Mouse (Mus musculus) cerebellum, postnatal 14 days (tissue): ENCODE data around the gene Hist1h2bq.

Experiments
- DNase-seq, 2 experiments: peaks; one replicate each; pipeline ENCODE4 v3.0.0; 2021; ENCODE audit warnings: mixed read lengths in 2 of 2

Gene Hist1h2bq

DNA sequence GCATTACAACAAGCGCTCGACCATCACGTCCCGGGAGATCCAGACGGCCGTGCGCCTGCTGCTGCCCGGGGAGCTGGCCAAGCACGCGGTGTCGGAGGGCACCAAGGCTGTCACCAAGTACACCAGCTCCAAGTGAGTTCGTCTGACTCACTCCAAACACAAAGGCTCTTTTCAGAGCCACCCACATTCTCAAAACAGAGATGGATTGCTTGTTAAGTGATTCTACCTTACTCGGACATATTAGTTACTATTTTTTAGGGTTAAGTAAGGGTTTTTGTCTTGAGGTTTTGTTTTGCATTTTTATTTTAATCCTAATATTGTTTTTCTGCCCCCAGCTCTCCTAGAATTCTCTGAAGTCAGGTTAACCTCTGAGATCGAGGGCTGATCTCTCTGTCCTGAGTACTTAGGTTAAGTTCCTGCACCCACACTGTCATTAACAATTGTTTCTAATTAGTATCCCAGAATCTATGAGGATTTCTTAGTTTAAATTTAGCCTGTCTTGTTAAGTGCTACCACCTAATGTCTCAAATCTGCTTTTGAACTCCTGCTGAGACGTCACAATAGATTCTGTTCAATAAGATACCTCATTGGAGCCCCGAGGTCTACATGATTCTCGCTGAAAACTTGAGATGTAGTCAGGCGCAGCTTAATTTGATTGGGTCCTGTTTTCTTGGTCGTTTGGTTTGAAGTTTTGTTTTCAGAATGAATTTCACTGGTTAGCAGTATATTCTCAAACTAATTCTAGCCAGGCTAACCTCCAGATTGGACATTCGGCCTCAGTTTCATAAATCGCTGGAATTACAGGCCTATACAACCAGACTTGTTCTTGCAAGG lies 22.0 kb downstream of the Hist1h2bq start:
- no peak for DNase-seq

DNA sequence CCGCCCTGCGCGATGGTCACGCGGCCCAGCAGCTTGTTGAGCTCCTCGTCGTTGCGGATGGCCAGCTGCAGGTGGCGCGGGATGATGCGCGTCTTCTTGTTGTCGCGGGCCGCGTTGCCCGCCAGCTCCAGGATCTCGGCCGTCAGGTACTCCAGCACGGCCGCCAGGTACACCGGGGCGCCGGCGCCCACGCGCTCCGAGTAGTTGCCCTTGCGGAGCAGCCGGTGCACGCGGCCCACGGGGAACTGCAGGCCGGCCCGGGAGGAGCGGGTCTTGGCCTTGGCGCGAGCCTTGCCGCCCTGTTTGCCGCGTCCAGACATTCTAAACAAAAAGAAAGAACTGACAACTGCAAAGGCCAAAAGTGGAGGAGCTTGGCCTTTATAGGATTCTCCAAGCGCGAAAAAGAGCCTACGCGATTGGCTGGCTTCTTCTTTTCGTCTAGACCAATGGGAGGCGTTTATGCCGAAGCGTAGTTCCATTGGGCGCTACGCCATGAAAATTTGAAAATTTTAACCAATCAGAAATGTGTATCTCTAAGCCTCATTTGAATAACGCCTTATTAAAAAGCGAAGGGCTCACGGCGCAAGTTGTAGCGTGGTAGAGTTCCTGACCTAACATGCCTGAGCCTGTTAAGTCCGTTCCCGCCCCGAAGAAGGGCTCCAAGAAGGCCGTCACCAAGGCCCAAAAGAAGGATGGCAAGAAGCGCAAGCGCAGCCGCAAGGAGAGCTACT lies 22.9 kb downstream of the Hist1h2bq start, which contains the start of the genes Hist1h2an and Hist1h2bp:
Hist1h2an (minus strand) TSS at position 320 of the 731 bp plus-strand sequence.
Hist1h2bp (plus strand) TSS at position 563 of the 731 bp plus-strand sequence.
- DNase-seq, result peak; percentile 92 to 97

DNA sequence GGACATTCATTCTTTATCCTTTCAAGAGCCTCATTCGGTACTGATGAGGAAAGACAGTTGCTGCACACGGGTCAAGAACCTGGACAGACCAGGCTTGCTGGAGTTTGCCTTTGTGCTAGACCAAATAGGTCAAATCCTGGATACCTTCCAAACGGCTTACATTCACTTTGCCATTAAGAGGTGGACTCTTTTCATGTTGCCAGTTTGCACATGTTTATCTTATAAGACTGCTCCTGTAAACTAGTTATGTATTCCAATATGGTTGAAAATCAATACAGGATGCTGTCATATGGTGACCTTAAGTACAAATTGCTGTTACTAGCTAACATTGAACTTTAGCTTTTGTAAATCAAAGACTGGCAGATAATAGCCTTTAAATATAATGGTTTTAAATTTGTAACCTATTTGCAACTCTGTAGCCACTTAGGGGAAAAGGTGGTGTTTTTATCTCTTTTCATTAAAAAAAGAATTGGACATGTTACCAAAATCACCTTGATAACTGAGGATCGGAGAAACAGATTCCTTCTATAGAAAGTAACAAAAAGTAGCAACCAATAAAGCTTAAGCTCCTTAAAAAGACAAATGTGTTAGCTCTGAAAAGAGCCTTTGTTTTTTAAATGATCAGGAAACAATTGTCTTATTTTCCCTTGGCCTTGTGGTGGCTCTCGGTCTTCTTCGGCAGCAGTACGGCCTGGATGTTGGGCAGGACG lies 23.7 kb downstream of the Hist1h2bq start:
- no peak for DNase-seq

DNA sequence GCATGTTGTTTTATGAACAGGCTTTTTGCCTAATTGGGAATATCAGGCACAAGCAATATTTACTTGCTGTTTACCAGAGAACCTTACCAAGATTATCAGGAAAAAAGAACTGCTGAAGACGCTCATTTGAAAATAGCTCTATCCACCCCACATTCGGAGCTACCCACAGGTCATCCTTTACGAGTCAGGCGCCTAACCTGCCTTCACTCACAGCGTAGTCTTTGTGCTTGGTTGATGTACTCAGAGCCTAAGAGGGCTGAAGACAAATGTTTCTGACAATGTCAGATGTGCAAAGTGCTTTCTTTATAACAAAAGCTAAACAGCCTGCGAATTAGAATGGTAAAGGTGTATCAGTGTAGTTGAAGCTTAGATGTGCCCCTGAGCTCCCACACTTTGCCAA lies 25.7 kb downstream of the Hist1h2bq start:
- no peak for DNase-seq

DNA sequence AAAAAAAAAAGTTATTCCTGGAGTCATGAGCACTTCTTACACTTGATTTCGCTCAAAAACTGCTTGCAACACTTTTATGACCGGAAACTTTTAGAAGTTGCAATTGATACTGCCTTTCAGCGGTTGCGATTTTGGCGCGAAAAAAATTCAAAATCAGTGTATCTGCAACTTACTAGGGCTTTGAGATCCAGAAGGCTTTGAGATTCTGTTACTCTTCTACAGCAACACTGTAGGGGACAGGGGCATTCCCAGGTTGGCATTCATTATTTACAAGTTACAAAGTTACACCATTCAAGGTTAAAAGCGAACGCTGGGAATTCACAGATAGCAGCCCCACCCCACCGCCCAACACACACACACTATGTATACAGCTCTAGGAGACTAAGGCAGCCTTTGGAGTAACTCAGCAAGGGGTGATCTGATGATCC lies 26.2 kb downstream of the Hist1h2bq start:
- peak; percentile 23 to 36 for DNase-seq

DNA sequence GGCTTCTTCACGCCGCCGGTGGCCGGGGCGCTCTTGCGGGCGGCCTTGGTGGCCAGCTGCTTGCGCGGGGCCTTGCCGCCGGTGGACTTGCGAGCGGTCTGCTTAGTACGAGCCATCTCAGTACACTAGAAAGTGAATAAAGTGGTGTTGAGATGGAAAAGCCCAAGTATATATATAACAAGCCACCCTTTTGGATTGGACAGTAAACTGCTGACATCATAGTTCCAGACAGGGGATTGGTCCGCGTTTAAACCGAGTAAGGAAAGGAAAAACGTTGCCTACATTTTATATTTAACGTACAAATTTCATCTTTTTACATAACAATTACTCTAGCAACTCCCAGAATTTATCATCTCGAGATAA lies 26.8 kb downstream of the Hist1h2bq start, which contains the start of gene Hist1h3i:
Hist1h3i (minus strand) TSS at position 116 of the 363 bp plus-strand sequence.
- peak; percentile 24 to 74 for DNase-seq

DNA sequence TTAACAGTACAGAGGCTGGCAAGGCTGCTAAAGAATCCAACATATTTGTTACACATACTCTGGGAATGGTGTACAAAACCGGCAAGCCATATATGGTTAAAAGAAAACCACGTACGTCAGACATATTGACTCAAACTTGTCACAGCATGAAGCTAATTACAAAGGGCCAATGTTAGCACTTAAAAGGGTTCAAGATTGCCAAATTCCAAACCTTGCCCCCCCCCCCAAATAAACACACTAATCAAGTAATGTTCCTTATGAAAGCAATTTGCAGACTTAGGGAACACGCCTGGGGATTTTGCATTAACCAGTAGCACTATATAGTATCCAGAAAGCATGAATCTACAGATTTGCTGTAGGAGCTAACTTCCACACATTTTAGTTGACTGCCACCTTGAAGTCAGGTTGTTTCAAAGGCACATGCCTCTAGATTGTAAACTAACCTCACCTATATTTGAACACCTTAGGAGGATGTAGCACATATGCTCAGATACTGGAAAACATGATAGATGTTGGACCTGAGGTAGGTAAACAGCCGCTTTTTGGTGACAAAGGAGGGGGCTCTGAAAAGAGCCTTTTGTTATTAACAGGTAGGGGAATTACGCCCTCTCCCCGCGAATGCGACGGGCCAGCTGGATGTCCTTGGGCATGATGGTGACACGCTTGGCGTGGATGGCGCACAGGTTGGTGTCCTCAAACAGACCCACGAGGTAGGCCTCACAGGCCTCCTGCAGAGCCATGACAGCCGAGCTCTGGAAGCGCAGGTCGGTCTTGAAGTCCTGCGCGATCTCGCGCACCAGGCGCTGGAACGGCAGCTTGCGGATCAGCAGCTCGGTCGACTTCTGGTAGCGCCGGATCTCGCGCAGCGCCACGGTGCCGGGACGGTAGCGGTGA lies 27.4 kb downstream of the Hist1h2bq start:
- DNase-seq, result peak; percentile 18 to 21

DNA sequence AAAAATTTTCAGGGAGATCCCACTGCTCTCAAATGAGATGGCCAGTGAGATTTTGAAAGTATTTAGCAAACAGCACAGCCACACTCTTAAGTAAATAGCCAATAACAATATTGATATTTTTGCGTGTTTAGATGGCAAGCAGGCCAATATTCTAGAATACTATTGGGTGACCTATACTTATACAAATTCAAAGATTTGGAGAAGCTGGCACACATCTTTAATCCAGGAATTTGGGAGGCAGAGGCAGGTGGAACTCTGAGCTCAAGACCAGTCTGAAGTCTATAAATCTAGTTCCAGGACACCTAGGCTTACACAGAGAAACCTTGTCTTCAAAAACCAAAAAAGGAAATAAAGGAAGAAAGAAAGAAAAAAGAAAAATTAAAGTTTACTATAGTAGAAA lies 28.4 kb downstream of the Hist1h2bq start:
- DNase-seq, result no peak

DNA sequence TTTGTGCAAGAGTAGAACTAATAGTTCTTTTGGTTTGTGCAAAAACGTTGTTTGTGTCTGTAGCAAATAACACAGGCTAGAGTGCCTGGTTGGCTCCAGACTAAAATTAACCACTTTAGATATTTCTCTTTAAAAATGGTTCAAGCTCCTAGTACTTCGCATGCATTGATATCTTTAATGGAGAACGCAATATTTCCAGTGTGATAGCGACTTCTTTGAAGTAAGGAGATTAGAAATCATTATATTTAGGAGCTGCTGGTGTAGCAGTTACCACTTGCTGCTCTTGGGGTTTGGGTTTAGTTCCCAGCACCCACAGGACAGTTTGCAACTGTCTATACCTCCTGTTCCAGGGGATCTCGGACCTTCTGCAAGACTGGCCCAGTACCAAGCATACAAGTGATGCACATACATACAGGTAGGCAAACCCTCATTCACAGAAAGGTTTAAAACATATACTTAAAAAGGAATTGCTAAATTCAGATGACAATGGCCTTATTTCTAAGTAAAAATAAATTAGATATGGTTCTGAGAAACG lies 28.9 kb downstream of the Hist1h2bq start:
- no peak for DNase-seq

DNA sequence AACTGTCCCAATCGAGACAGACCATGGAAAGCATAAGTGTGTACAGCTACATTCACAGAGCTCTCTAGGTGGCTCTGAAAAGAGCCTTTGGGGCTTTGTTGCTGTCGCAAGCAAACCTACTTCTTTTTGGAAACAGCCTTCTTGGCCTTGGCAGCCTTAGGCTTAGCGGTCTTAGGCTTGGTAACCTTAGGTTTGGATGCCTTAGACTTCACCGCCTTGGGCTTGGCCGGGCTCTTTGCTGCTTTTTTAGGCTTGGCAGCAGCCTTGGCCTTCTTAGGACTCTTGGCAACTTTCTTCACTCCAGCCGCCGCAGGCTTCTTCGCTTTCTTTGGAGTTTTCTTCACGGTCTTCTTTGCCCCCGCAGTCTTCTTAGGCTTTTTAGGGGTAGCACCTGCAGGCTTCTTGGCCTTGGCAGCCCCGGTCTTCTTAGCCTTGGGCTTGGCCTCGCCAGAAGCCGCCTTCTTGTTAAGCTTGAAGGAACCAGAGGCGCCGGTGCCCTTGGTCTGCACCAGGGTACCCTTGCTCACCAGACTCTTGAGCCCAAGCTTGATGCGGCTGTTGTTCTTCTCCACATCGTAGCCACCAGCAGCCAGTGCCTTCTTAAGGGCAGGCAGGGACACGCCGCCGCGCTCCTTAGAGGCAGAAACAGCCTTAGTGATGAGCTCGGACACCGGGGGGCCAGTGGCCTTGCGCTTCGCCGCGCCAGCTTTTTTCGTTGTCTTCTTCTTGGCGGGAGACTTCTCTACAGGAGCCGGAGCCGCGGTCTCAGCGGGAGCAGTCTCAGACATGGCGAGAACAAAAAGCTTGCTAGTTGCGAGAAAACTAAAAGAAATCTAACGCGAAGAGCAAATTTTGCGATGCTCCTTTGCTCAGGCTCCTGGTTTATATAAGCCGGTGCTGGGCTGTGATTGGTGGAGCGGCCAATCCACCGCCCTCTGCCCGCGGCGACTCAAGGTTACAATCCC lies 29.9 kb downstream of the Hist1h2bq start, which contains the start of gene Hist1h1b:
Hist1h1b (minus strand) TSS at position 859 of the 965 bp plus-strand sequence.
- peak; percentile 55 to 57 for DNase-seq

DNA sequence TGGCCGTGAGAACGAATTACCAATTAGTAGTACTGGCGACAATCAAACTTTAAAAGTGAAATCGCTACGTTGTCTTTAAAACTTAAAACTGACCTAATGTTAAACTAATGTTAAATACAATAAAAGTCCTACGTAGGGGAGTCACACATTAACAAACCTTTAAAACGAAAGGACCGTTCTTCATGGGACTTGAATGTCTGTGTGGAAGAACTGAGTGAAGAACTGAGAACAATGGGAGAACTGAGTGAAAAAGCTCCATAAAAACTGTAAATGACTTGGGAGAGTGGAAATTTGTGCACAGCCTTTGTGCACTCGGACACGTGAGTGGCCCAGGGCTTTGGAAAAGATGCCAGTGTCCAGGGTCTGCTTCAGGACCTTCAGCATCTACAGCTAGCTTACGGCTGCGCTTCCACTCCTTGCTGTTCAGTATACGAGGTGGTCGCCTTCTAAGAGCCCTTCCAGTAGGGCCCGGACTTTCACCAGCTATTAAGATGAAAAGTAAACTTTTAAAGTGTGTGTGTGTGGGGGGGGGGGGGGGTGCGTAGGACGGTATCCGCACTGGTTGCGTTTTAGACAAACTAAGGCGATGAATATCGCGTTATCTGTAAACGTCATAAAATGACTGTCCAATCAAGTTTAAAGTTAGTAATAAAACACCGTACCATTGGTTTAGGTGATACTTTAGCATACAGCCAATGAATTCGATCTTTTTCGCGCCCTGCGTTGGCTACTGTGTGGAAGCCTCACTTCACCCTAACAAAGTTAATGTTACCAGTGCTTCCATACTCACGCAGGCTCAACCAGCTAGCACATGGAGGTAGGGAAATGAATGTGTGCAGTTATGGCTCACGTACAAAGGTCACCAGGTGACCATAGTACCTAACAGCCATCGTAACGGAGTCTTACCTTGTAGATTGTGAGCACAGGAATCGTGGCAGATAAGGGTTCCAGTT lies 30.9 kb downstream of the Hist1h2bq start:
- peak; percentile 75 to 76 for DNase-seq
